Mouse (Mus musculus) lung, embryonic 16.5 days (tissue): ENCODE results near the gene Rxra. TPM values are rescaled to one million over a fixed set of nuclear protein-coding genes. Genes with fewer than 3 reads are reported as not detected.

Experiments used
- ATAC-seq: fragments of 200-750 bp; cut with Nextera tagmentation; 2 replicates; pipeline ENCODE4 v1.8.0; 2017; ENCODE audit warnings: low read depth, mild to moderate bottlenecking, moderate library complexity
- H3K27ac ChIP-seq: fragments of 300-500 bp; sonication (generic); 2 replicates; pipeline ENCODE4 v1.5.1; 2014; ENCODE audit warnings: mild to moderate bottlenecking, control low read depth, low read length
- H3K27me3 ChIP-seq: fragments of 300-500 bp; sonication (generic); 2 replicates; pipeline ENCODE4 v1.6.1; 2014; ENCODE audit warnings: low read depth, low read length, mixed read lengths; ENCODE audit not compliant: control insufficient read depth, insufficient read depth
- H3K36me3 ChIP-seq: fragments of 300-500 bp; sonication (generic); 2 replicates; pipeline ENCODE4 v1.6.1; 2014; ENCODE audit warnings: low read length; ENCODE audit not compliant: control insufficient read depth, insufficient read depth
- H3K4me1 ChIP-seq: fragments of 300-500 bp; sonication (generic); replicated peaks from 2 replicates; pipeline ENCODE4 v1.6.1; 2014; ENCODE audit warnings: low read length, mixed read lengths; ENCODE audit not compliant: control insufficient read depth, insufficient read depth
- H3K4me2 ChIP-seq: fragments of 300-500 bp; sonication (generic); 2 replicates; pipeline ENCODE4 v1.6.1; 2014; ENCODE audit warnings: low read depth, low read length, control low read depth
- H3K4me3 ChIP-seq: fragments of 300-500 bp; sonication (generic); 2 replicates; pipeline ENCODE4 v1.5.1; 2014; ENCODE audit warnings: mild to moderate bottlenecking, low read length, control low read depth
- H3K9ac ChIP-seq: fragments of 300-500 bp; sonication (generic); 2 replicates; pipeline ENCODE4 v1.6.1; 2014; ENCODE audit warnings: low read length, control low read depth
- H3K9me3 ChIP-seq: fragments of 300-500 bp; sonication (generic); 2 replicates; pipeline ENCODE4 v1.6.1; 2016; ENCODE audit warnings: low read length; ENCODE audit not compliant: control insufficient read depth
- WGBS: fragments of 180-500 bp; shearing (Covaris S2); extraction: QIAGEN DNeasy Blood & Tissue Kit; methylation state at CpG from one replicate; pipeline ENCODE4 v1.1.7; 2014; 5-methylcytosine and 5-hydroxymethylcytosine counted together
- polyA plus RNA-seq: library from polyadenylated mRNA; unstranded; fragments of >200 nt; fragmentation: Nextera tagmentation; extraction: Ambion mirVana; gene quantifications from 2 replicates; pipeline ENCODE4 v1.2.1, GENCODE M21; 2015

Rxra gene
- polyA plus RNA-seq, 1 experiment from 2014 or later: 11.3 TPM

- H3K4me3 ChIP-seq: no peak overlapping the region
- H3K4me2 ChIP-seq: no peak overlapping the region
- H3K27me3 ChIP-seq: no peaks in the 10 kb centered on the region
- H3K9ac ChIP-seq: no peak overlapping the region
- peaks cover 49% of the 10 kb centered on the region for H3K4me1 ChIP-seq
- ATAC-seq: no peak
- no peaks in the 10 kb centered on the region for H3K9me3 ChIP-seq
- no peaks in the 10 kb centered on the region for H3K36me3 ChIP-seq
- no peak overlapping the region for H3K27ac ChIP-seq
- 40% methylated on average over 10 of the region's 10 CpGs for WGBS
Observed at GRCm38 (mm10) chr2:27719601-27720000, 43.4 kb downstream of the Rxra start.

GRCm38 (mm10) chr2:27721611-27722010, 45.4 kb downstream of the Rxra start:
- Histone ChIP-seq H3K4me3 (no peak overlapping the region), H3K27me3 (no peaks in the 10 kb centered on the region), H3K27ac (no peak overlapping the region), H3K4me2 (no peak overlapping the region), H3K9ac (no peak overlapping the region), H3K36me3 (no peaks in the 10 kb centered on the region), H3K9me3 (no peaks in the 10 kb centered on the region), H3K4me1 (peaks cover 29% of the 10 kb centered on the region)
- WGBS: 89% methylated on average over 4 of the region's 4 CpGs
- ATAC-seq: no peak

GRCm38 (mm10) chr2:27724729-27725316, 48.6 kb downstream of the Rxra start:
- Histone ChIP-seq H3K9ac (no peak overlapping the region), H3K4me2 (no peak overlapping the region), H3K36me3 (no peaks in the 10 kb centered on the region), H3K27me3 (no peaks in the 10 kb centered on the region), H3K4me1 (peaks cover 3% of the 10 kb centered on the region), H3K27ac (no peak overlapping the region), H3K4me3 (no peak overlapping the region), H3K9me3 (no peaks in the 10 kb centered on the region)
- 81% methylated on average over 9 of the region's 9 CpGs for WGBS
- no peak for ATAC-seq

GRCm38 (mm10) chr2:27727994-27728854, 52.0 kb downstream of the Rxra start:
- 69% methylated on average over 14 of the region's 14 CpGs for WGBS
- H3K9me3 ChIP-seq: no peaks in the 10 kb centered on the region
- H3K27me3 ChIP-seq: no peaks in the 10 kb centered on the region
- no peak overlapping the region for H3K4me3 ChIP-seq
- H3K36me3 ChIP-seq: no peaks in the 10 kb centered on the region
- no peak overlapping the region for H3K27ac ChIP-seq
- H3K9ac ChIP-seq: no peak overlapping the region
- peaks cover 17% of the 10 kb centered on the region for H3K4me1 ChIP-seq
- H3K4me2 ChIP-seq: no peak overlapping the region
- no peak for ATAC-seq

DNA sequence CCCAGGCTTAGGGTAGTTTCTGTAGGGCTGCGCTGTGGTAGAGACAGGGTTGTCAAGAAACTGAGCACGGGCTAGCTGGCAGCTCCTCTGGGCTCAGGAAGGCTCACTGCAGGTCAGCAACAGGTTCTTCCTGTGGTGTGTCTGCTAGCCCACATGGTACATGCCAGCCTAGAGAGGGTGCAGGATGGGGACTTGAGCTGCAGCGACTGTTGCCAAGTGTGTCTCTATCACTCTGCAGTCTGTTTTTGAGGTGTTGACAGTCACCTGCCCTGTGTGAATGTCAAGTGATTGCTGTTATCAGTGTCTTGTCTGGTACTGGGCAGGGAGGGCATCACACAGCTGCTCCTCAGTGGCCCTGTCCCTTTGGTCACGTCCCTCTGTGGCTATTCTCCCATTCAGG, 52.8 kb downstream of the Rxra start:
- H3K27me3 ChIP-seq: no peaks in the 10 kb centered on the region
- H3K4me1 ChIP-seq: peaks cover 22% of the 10 kb centered on the region
- H3K9ac ChIP-seq: no peak overlapping the region
- no peak for ATAC-seq
- no peak overlapping the region for H3K27ac ChIP-seq
- H3K4me3 ChIP-seq: no peak overlapping the region
- 59% methylated on average over 4 of the region's 4 CpGs for WGBS
- no peaks in the 10 kb centered on the region for H3K9me3 ChIP-seq
- no peak overlapping the region for H3K4me2 ChIP-seq
- H3K36me3 ChIP-seq: no peaks in the 10 kb centered on the region

GRCm38 (mm10) chr2:27730002-27730905, 54.0 kb downstream of the Rxra start:
- Histone ChIP-seq H3K27me3 (no peaks in the 10 kb centered on the region), H3K9me3 (no peaks in the 10 kb centered on the region), H3K27ac (no peak overlapping the region), H3K4me3 (no peak overlapping the region), H3K4me1 (peaks cover 35% of the 10 kb centered on the region), H3K36me3 (no peaks in the 10 kb centered on the region), H3K9ac (no peak overlapping the region), H3K4me2 (no peak overlapping the region)
- no peak for ATAC-seq
- 69% methylated on average over 13 of the region's 13 CpGs for whole genome bisulfite sequencing

DNA sequence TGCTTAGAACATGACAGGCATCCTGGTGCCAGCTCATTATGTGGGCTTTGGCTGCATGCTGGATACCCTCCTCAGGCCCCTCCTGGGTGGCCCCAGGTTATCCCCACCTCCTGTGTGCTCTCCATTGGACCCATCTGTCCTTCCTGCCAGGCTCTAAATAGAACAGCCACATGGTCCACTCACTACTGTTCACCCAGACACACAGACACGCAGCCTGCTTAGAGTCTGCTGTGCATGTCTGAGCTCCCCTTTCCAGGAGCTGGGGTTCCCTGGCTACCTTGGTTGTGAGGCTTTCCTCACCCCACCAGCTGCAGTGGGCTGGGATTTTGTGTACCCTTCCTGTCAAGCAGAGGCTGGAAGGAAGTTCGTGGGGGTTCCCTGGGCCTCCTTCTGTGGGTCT, 56.8 kb downstream of the Rxra start:
- no peak overlapping the region for H3K4me3 ChIP-seq
- peak overlapping the region; percentile 26 for H3K27ac ChIP-seq
- H3K9me3 ChIP-seq: no peaks in the 10 kb centered on the region
- peaks cover 35% of the 10 kb centered on the region for H3K4me1 ChIP-seq
- no peak overlapping the region for H3K4me2 ChIP-seq
- H3K9ac ChIP-seq: 0 out of 2 replicates have a peak overlapping the region, but pooled peaks have one; percentile 2
- H3K36me3 ChIP-seq: 0 out of 2 replicates have a peak, but pooled peaks cover 5% of the 10 kb centered on the region
- 52% methylated on average over 2 of the region's 2 CpGs for WGBS
- no peaks in the 10 kb centered on the region for H3K27me3 ChIP-seq
- ATAC-seq: no peak

- Histone ChIP-seq H3K4me3 (no peak overlapping the region), H3K9ac (no peak overlapping the region), H3K36me3 (0 out of 2 replicates have a peak, but pooled peaks cover 5% of the 10 kb centered on the region), H3K27ac (peak overlapping the region; percentile 56), H3K27me3 (no peaks in the 10 kb centered on the region), H3K9me3 (no peaks in the 10 kb centered on the region), H3K4me1 (peaks cover 46% of the 10 kb centered on the region), H3K4me2 (no peak overlapping the region)
- 12% methylated on average over 1 of the region's 1 CpGs for WGBS
- peak; percentile 45 for ATAC-seq
Observed at GRCm38 (mm10) chr2:27734328-27734727, 58.1 kb downstream of the Rxra start.

DNA sequence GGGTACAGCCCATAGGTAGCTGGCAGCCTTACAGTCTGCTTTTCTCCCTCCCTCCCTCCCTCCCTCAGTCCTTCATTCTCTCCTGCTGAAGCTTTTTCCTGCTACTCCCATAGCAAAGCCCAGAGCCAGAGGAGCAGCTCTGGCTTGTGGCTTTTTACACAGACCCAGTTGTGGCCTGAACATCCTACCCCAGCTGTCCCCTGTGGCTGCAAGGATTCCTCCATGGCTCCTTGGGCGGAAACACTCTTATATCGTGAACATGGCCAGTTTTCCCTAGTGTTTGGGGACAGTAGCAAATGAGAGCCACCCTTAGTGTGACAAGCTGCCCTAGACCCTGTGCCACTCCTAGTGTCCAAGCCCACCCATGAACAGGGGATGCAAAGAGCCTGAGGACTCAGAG, 58.6 kb downstream of the Rxra start:
- Histone ChIP-seq H3K36me3 (0 out of 2 replicates have a peak, but pooled peaks cover 5% of the 10 kb centered on the region), H3K27ac (peak overlapping the region; percentile 56), H3K27me3 (no peaks in the 10 kb centered on the region), H3K9me3 (no peaks in the 10 kb centered on the region), H3K9ac (no peak overlapping the region), H3K4me3 (no peak overlapping the region), H3K4me1 (peaks cover 51% of the 10 kb centered on the region), H3K4me2 (no peak overlapping the region)
- 79% methylated on average over 2 of the region's 2 CpGs for WGBS
- ATAC-seq: no peak
